Mouse (Mus musculus): ENCODE results near the gene Lrrc56. TPM values are rescaled to one million over a fixed set of nuclear protein-coding genes. Genes with fewer than 3 reads are reported as not detected.

Lrrc56 gene
- 1.6 and 2.8 TPM in 2 replicates for polyA plus RNA-seq (2014; fragmentation: Nextera tagmentation; extraction: Ambion mirVana)

DNA sequence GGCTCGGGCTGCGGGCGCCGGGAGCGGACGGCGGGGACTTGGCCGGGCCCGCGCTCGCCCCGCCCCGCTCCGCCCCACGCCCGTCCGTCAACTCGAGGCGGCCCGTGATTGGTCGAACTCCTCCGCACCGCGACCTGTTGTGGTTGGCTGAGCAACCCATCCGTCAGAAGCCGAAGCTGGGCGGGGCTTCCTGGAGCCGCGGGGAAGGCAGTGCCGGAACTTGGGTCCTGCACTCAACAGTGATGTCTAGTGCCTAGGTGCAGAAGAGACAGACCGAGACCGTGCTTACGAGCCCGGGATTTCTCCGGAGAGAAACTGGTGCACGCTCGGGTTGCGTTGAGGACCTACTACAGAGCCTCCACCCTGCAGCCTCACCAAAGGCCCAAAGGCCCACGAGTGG is at the start of gene Lrrc56, which contains the start of gene Hras:
Gene Lrrc56 (plus strand): TSS at position 210 of the 400 bp plus-strand sequence.
Gene Hras (minus strand): TSS at position 58 of the 400 bp plus-strand sequence.
- Histone ChIP-seq H3K9me3 (ENCODE audit: control insufficient read depth, low read length) (no peaks in the 10 kb centered on the region), H3K4me2 (ENCODE audit: low read length) (peak within 1 kb of the TSS; percentile 100), H3K4me1 (ENCODE audit: control insufficient read depth in 2 of 2, insufficient read depth in 2 of 2, low read length in 2 of 2) (peaks cover 6 to 18% of the 10 kb centered on the region in 2 experiments; a peak in 3 of 4 replicates), H3K4me3 (ENCODE audit: control insufficient read depth in 1 of 2, insufficient read depth in 1 of 2, low read depth in 1 of 2, low read length in 2 of 2) (peak within 1 kb of the TSS; percentile 75 to 83), H3K27ac (replicated peaks in 1 of 2; ENCODE audit: control insufficient read depth in 1 of 2, insufficient read depth in 1 of 2, low read depth in 2 of 2, low read length in 2 of 2) (peak within 1 kb of the TSS; percentile 66 to 82), H3K9ac (ENCODE audit: low read length) (peak within 1 kb of the TSS; percentile 97), H3K27me3 (ENCODE audit: control insufficient read depth, insufficient read depth, low read length) (no peaks in the 10 kb centered on the region), H3K36me3 (ENCODE audit: control insufficient read depth, insufficient read depth, low read length) (peaks cover 36% of the 10 kb centered on the region)
- ATAC-seq (ENCODE audit: insufficient number of reproducible peaks, insufficient read depth, low FRiP score, low read depth): peak; percentile 96
- WGBS: under 1% methylated on average over 37 of the region's 39 CpGs

DNA sequence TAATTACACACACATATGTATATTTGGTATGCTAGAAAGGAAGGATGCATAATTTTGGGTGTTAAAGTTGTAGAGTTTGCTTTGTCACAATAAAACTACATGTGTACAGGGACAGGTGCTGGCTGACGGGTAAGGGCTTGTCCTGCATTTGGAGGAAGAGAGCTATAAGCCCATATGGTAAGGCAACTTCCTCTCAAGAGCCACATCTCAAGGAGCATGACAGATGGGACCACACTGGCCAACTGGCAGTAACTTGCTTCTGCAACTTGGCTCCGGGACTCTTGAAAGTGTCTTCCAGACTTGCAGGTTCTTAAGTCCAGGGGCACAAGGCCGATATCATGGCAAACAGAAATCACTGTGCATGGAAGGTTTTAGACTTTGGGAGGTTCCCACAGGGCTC is 49.3 kb upstream of the Lrrc56 start:
- H3K27me3 ChIP-seq (ENCODE audit: control insufficient read depth, insufficient read depth, low read length): no peaks in the 10 kb centered on the region
- no peaks in the 10 kb centered on the region for H3K9me3 ChIP-seq (ENCODE audit: control insufficient read depth, low read length)
- peaks cover 48% of the 10 kb centered on the region for H3K36me3 ChIP-seq (ENCODE audit: control insufficient read depth, insufficient read depth, low read length)
- no peak overlapping the region for H3K4me3 ChIP-seq (ENCODE audit: control insufficient read depth in 1 of 2, insufficient read depth in 1 of 2, low read depth in 1 of 2, low read length in 2 of 2)
- 86% methylated on average over 3 of the region's 3 CpGs for WGBS
- no peak overlapping the region for H3K9ac ChIP-seq (ENCODE audit: low read length)
- no peak for ATAC-seq (ENCODE audit: insufficient number of reproducible peaks, insufficient read depth, low FRiP score, low read depth)
- H3K4me1 ChIP-seq (ENCODE audit: control insufficient read depth in 2 of 2, insufficient read depth in 2 of 2, low read length in 2 of 2): no peaks in the 10 kb centered on the region
- no peak overlapping the region for H3K27ac ChIP-seq (replicated peaks in 1 of 2; ENCODE audit: control insufficient read depth in 1 of 2, insufficient read depth in 1 of 2, low read depth in 2 of 2, low read length in 2 of 2)
- H3K4me2 ChIP-seq (ENCODE audit: low read length): no peak overlapping the region

DNA sequence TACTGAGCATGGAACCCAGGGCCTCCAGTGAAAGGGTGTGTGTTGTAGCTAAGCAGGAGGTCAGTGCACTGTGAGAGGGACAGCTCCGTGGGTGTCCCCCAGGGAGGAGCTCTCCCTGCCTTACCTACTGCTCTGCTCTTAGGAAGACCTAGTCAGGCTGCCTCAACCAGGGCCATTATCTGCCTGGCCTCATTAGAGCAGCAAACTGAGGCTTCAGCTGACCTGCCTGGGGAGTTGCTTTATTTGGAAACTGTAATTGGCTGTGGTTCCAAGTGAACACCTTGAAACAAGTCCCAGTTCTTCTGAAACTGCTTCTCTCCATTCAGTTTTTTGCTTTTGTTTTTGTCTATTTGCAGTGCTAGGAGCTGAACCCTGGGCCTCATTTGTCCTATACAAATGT is 48.6 kb upstream of the Lrrc56 start:
- peaks cover 44% of the 10 kb centered on the region for H3K36me3 ChIP-seq (ENCODE audit: control insufficient read depth, insufficient read depth, low read length)
- 65% methylated on average over 1 of the region's 1 CpGs for WGBS
- no peak overlapping the region for H3K4me2 ChIP-seq (ENCODE audit: low read length)
- H3K4me1 ChIP-seq (ENCODE audit: control insufficient read depth in 2 of 2, insufficient read depth in 2 of 2, low read length in 2 of 2): no peaks in the 10 kb centered on the region
- no peak overlapping the region for H3K27ac ChIP-seq (replicated peaks in 1 of 2; ENCODE audit: control insufficient read depth in 1 of 2, insufficient read depth in 1 of 2, low read depth in 2 of 2, low read length in 2 of 2)
- H3K4me3 ChIP-seq (ENCODE audit: control insufficient read depth in 1 of 2, insufficient read depth in 1 of 2, low read depth in 1 of 2, low read length in 2 of 2): no peak overlapping the region
- H3K9me3 ChIP-seq (ENCODE audit: control insufficient read depth, low read length): no peaks in the 10 kb centered on the region
- no peaks in the 10 kb centered on the region for H3K27me3 ChIP-seq (ENCODE audit: control insufficient read depth, insufficient read depth, low read length)
- no peak for ATAC-seq (ENCODE audit: insufficient number of reproducible peaks, insufficient read depth, low FRiP score, low read depth)
- no peak overlapping the region for H3K9ac ChIP-seq (ENCODE audit: low read length)

DNA sequence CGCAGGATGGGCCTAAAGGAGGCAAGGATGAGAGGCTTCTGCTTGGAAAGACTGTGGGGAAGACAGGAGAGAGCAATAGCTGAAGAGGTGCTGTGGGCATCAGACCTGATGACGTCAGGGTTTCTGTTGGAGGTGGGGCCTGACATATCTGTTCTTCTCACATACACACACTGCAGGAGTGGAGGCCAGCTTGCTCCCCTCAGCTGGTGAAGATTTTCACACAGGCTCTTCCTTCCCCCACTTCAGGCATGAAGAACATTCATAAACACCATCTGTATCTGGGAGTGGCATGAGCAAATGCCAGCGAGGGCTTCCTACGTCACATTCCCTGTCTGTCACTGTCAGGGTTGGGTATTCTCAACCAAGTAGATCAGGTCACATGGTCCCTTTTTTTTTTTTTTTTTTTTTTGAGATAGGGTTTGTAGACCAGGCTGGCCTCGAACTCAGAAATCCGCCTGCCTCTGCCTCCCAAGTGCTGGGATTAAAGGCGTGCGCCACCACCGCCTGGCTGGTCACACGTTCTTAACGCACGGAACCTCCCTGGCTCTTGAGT is 47.8 kb upstream of the Lrrc56 start:
- Histone ChIP-seq H3K27ac (replicated peaks in 1 of 2; ENCODE audit: control insufficient read depth in 1 of 2, insufficient read depth in 1 of 2, low read depth in 2 of 2, low read length in 2 of 2) (no peak overlapping the region), H3K27me3 (ENCODE audit: control insufficient read depth, insufficient read depth, low read length) (no peaks in the 10 kb centered on the region), H3K36me3 (ENCODE audit: control insufficient read depth, insufficient read depth, low read length) (peaks cover 51% of the 10 kb centered on the region), H3K4me3 (ENCODE audit: control insufficient read depth in 1 of 2, insufficient read depth in 1 of 2, low read depth in 1 of 2, low read length in 2 of 2) (no peak overlapping the region), H3K4me1 (ENCODE audit: control insufficient read depth in 2 of 2, insufficient read depth in 2 of 2, low read length in 2 of 2) (no peaks in the 10 kb centered on the region), H3K4me2 (ENCODE audit: low read length) (no peak overlapping the region), H3K9ac (ENCODE audit: low read length) (no peak overlapping the region), H3K9me3 (ENCODE audit: control insufficient read depth, low read length) (no peaks in the 10 kb centered on the region)
- ATAC-seq (ENCODE audit: insufficient number of reproducible peaks, insufficient read depth, low FRiP score, low read depth): no peak
- WGBS: 90% methylated on average over 12 of the region's 12 CpGs

DNA sequence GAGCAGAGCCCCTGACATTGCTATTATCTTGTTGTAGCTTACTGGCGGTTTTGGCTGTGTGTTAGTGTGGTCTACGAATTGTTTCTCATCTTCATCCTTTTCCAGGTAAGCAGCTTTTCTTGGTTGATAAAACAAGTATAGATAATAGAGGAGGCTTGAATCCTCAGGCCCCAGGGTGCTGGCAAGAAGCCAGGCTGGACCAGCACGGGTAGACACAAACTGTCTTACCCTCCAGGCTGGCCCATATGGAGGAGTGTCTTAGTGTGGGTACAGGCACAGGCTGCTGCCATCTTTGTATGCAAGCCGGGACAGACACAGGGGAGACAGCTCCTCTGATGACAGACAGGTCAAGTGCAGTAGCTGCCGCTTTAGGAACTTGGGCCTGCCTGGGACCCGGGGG is 46.9 kb upstream of the Lrrc56 start:
- Histone ChIP-seq H3K27me3 (ENCODE audit: control insufficient read depth, insufficient read depth, low read length) (no peaks in the 10 kb centered on the region), H3K4me3 (ENCODE audit: control insufficient read depth in 1 of 2, insufficient read depth in 1 of 2, low read depth in 1 of 2, low read length in 2 of 2) (no peak overlapping the region), H3K4me2 (ENCODE audit: low read length) (no peak overlapping the region), H3K4me1 (ENCODE audit: control insufficient read depth in 2 of 2, insufficient read depth in 2 of 2, low read length in 2 of 2) (no peaks in the 10 kb centered on the region), H3K36me3 (ENCODE audit: control insufficient read depth, insufficient read depth, low read length) (peaks cover 61% of the 10 kb centered on the region), H3K27ac (replicated peaks in 1 of 2; ENCODE audit: control insufficient read depth in 1 of 2, insufficient read depth in 1 of 2, low read depth in 2 of 2, low read length in 2 of 2) (no peak overlapping the region), H3K9ac (ENCODE audit: low read length) (no peak overlapping the region), H3K9me3 (ENCODE audit: control insufficient read depth, low read length) (no peaks in the 10 kb centered on the region)
- WGBS: 56% methylated on average over 6 of the region's 6 CpGs
- no peak for ATAC-seq (ENCODE audit: insufficient number of reproducible peaks, insufficient read depth, low FRiP score, low read depth)

DNA sequence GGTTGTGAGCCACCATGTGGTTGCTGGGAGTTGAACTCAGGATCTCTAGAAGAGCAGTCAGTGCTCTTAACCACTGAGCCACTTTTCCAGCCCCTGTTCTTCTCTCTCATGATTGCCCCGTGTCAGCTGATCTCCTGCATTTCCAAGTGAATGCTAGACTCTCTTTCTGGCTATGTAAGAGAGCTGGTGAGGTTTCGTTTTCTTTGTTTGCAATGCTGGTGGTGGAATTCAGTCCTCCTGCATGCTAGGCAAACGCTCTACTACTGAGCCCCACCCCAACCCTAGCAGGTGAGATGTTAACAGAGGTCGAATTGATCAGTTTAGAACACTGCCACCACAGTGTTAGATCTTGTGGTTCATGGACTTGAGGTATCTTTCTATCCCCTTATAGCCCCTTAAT is 45.3 kb upstream of the Lrrc56 start:
- H3K27me3 ChIP-seq (ENCODE audit: control insufficient read depth, insufficient read depth, low read length): no peaks in the 10 kb centered on the region
- H3K4me2 ChIP-seq (ENCODE audit: low read length): no peak overlapping the region
- H3K4me1 ChIP-seq (ENCODE audit: control insufficient read depth in 2 of 2, insufficient read depth in 2 of 2, low read length in 2 of 2): no peaks in the 10 kb centered on the region
- H3K27ac ChIP-seq (replicated peaks in 1 of 2; ENCODE audit: control insufficient read depth in 1 of 2, insufficient read depth in 1 of 2, low read depth in 2 of 2, low read length in 2 of 2): no peak overlapping the region
- ATAC-seq (ENCODE audit: insufficient number of reproducible peaks, insufficient read depth, low FRiP score, low read depth): no peak
- H3K9me3 ChIP-seq (ENCODE audit: control insufficient read depth, low read length): no peaks in the 10 kb centered on the region
- 81% methylated on average over 4 of the region's 4 CpGs for WGBS
- H3K9ac ChIP-seq (ENCODE audit: low read length): no peak overlapping the region
- no peak overlapping the region for H3K4me3 ChIP-seq (ENCODE audit: control insufficient read depth in 1 of 2, insufficient read depth in 1 of 2, low read depth in 1 of 2, low read length in 2 of 2)
- H3K36me3 ChIP-seq (ENCODE audit: control insufficient read depth, insufficient read depth, low read length): peaks cover 70% of the 10 kb centered on the region

DNA sequence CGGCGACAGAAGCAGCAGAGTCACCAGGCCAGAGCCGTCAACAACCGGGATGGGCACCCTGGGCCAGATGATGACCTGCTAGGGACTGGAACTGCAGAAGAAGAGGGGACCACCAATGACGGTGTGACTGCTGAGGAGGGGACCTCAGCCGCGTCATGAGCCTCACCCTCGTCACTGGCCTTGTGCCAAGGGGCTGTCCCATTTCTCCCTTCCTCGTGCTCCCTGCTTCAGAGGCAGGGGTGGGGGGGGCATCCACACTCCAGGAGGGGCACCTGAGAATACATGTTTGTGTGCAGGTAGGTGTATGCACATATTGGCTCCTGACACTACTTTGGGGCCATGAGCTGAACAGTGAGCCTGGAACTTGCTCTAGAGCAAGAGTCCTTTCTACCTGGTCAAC is 38.6 kb upstream of the Lrrc56 start:
- H3K4me1 ChIP-seq (ENCODE audit: control insufficient read depth in 2 of 2, insufficient read depth in 2 of 2, low read length in 2 of 2): no peaks in the 10 kb centered on the region
- H3K4me3 ChIP-seq (ENCODE audit: control insufficient read depth in 1 of 2, insufficient read depth in 1 of 2, low read depth in 1 of 2, low read length in 2 of 2): no peak overlapping the region
- no peaks in the 10 kb centered on the region for H3K27me3 ChIP-seq (ENCODE audit: control insufficient read depth, insufficient read depth, low read length)
- no peak overlapping the region for H3K9ac ChIP-seq (ENCODE audit: low read length)
- 76% methylated on average over 9 of the region's 9 CpGs for WGBS
- peaks cover 88% of the 10 kb centered on the region for H3K36me3 ChIP-seq (ENCODE audit: control insufficient read depth, insufficient read depth, low read length)
- no peak overlapping the region for H3K27ac ChIP-seq (replicated peaks in 1 of 2; ENCODE audit: control insufficient read depth in 1 of 2, insufficient read depth in 1 of 2, low read depth in 2 of 2, low read length in 2 of 2)
- no peak overlapping the region for H3K4me2 ChIP-seq (ENCODE audit: low read length)
- no peak for ATAC-seq (ENCODE audit: insufficient number of reproducible peaks, insufficient read depth, low FRiP score, low read depth)
- H3K9me3 ChIP-seq (ENCODE audit: control insufficient read depth, low read length): no peaks in the 10 kb centered on the region

DNA sequence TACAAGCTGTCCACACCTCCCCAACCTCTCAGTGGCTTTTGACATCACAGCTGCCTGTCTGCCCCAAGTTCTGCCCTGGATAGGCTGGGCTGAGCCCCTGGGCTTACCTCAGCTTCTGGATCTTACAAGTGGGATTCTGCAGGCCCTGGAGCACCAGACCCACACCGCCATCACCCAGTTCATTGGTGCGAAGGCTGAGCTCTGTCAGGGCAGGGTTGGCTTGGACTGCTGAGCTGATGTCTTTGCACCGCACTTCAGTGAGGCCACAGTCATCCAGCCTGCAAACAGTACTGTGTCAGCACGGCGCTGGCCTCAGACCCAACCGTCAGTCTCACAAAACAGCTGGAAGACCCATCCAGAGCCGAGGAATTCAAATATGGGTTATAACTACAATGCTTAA is 29.6 kb upstream of the Lrrc56 start:
- Histone ChIP-seq H3K4me2 (ENCODE audit: low read length) (no peak overlapping the region), H3K27ac (replicated peaks in 1 of 2; ENCODE audit: control insufficient read depth in 1 of 2, insufficient read depth in 1 of 2, low read depth in 2 of 2, low read length in 2 of 2) (no peak overlapping the region), H3K9me3 (ENCODE audit: control insufficient read depth, low read length) (no peaks in the 10 kb centered on the region), H3K9ac (ENCODE audit: low read length) (no peak overlapping the region), H3K36me3 (ENCODE audit: control insufficient read depth, insufficient read depth, low read length) (peaks cover 69% of the 10 kb centered on the region), H3K27me3 (ENCODE audit: control insufficient read depth, insufficient read depth, low read length) (no peaks in the 10 kb centered on the region), H3K4me1 (ENCODE audit: control insufficient read depth in 2 of 2, insufficient read depth in 2 of 2, low read length in 2 of 2) (peaks cover 6 to 14% of the 10 kb centered on the region in 2 experiments; a peak in 3 of 4 replicates), H3K4me3 (ENCODE audit: control insufficient read depth in 1 of 2, insufficient read depth in 1 of 2, low read depth in 1 of 2, low read length in 2 of 2) (no peak overlapping the region)
- 0 out of 2 replicates have a peak, but pooled peaks have one; percentile 14 for ATAC-seq (ENCODE audit: insufficient number of reproducible peaks, insufficient read depth, low FRiP score, low read depth)
- 79% methylated on average over 7 of the region's 7 CpGs for WGBS

Data from heart, embryonic 14.5 days (tissue).